Mouse (Mus musculus) lung, adult 18-20 months (tissue): ENCODE data around the gene Nebl.

ENCODE experiments used
- DNase-seq, 2 experiments: peaks; one replicate each; pipeline ENCODE4 v3.0.0; 2022; ENCODE audit warnings: mixed read lengths in 2 of 2

Nebl gene

GRCm38 (mm10) chr2:17610259-17610658 is 121.0 kb downstream of the Nebl start:
- peak in 1 of 2 experiments; percentile 40 for DNase-seq

- no peak for DNase-seq
Observed at GRCm38 (mm10) chr2:17603573-17603972, 127.7 kb downstream of the Nebl start.

DNA sequence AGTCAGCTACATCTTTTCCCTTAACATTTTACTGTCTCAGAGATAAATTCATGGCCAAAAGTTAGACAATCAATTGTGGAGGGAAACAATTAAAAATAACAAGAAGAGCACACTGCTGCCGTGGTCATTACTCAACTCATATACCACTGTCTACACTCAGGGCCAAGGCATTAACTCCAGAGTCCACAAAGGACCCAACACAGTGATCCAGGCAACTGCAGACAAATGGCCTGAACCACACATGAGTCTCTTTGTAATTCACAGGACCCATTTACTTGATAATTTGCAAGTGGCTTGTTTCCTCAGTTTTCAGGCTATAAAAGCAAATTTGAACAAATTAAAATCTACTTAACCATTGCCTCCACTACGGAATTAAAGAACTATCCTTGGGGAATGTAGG is 130.6 kb downstream of the Nebl start:
- no peak for DNase-seq

GRCm38 (mm10) chr2:17599860-17600259 is 131.4 kb downstream of the Nebl start:
- DNase-seq, result no peak

DNA sequence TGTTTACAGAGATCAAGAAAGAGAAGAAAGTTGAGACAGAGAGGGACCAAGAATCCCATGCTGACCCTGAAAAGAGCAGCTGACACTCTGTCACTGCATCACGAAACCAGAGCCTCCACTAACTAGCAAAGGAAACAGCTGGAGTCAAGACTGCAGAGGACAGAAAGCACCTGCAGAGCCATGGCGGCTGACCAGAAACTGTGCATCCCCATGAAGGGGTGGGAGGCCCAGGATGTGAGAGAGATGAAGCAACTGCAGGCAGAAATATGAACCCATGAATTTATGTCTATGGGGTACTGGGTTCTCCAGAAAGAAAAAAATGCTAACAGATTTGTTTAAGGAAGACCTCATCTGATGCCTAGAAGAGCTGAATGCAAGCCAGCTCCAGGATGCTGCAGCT is 133.3 kb downstream of the Nebl start:
- DNase-seq, result no peak

GRCm38 (mm10) chr2:17589669-17590068 is 141.6 kb downstream of the Nebl start:
- DNase-seq, result no peak

GRCm38 (mm10) chr2:17585329-17585992 is 145.8 kb downstream of the Nebl start:
- no peak for DNase-seq

DNA sequence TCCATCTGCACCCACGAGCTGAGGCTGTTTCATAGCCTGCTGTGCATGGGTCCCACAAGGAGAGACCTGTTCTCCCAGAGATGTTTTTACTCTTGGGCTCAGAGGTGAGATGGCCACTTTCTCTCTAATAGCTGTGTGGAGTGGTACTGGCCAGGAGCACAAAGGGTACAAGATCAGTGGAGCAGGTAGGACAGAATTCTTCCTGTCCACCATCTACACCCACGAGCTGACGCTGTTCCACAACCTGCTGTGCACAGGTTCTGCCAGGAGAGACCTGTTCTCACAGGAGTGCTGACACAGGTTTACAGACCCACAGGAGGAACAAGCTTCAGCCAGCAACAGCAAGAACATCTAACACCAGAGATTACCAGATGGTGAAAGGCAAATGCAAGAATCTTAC is 155.6 kb downstream of the Nebl start:
- no peak for DNase-seq

DNA sequence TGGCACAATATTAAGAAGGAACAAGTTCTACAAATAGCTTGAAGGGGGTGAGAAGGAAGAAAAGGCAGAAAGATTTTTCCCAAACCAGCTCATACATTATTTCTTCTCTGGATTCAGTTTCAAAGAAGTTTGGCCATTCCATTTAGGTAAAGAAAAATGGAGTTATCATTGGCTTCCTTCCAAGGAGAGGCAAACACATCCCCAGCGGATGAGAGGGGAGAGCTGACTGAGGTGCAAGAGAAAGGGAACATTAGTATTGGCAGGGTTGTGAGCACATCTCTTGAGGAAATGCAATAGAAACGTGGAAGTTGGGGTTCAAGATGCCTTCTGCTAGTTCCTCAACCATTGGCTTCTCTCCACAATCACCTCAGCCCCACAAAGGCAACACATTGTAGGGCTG is 159.5 kb downstream of the Nebl start:
- no peak for DNase-seq

DNA sequence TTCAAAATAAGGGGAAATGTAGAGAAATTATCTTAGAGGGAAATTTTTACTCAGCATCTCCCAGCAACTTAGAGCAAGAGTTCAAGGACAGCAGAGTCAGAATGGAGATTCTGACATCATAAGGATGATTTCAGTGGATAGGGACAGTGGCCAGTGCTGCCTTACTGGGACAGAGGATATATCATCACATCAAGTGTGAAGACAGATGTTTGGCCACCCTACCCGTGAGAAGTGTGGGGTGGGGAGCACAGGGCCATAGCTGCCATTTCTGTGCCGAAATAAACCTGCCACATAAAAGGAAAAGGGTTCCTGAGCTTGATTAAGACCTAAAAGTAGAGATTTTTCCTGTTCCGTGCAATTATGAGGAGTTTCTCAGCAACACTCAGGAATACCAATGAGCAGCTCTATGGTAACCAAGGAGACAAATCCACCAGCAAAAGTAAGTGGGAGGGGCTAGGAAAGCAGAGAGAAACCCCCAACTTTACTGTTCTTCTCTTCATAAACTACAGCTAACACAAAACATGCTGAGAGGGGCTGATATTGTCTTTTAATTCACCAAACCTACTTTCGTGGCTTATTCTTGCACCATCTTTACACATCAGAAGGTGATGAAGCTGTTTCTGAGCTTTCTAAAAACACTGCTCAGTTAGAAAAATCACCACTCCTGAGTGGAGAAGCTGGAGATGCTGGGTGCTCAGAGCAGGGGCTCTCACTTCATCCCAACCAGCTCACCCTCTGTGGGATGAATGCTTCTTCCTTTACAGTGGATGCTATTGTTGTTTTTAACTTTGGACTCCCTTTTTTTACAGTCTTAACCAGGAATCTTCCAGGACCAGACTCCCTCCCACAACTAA is 172.1 kb downstream of the Nebl start:
- DNase-seq, result no peak

- no peak for DNase-seq
Observed at GRCm38 (mm10) chr2:17549895-17550558, 181.2 kb downstream of the Nebl start.

DNA sequence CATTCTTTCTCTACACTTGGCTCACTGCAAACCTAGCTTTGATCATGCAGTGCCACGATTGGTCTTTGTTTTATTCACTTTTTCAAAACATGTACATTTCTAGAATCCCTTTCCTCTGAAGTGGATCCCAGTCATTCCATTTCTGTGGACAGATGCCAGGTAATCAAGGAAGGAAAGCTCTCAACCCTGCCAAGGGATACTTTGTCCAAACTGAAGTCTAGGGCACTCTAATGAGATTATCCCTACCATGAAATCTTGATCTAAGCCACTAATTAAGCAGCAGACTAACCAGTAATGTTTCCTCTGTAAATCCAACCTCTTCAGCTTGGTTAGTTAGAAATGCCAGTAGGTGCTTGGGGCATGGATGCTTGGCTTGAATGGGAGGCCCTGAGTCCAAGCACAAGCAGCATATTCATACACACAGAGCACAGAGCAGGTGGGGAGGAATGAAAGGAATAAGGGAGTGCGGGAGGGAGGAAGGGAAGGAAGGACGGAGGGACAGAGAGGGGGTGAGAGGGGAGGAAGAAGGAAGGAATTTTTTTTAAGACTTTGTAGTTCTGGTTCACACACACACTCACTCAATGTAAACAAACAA is 184.8 kb downstream of the Nebl start:
- no peak for DNase-seq

DNA sequence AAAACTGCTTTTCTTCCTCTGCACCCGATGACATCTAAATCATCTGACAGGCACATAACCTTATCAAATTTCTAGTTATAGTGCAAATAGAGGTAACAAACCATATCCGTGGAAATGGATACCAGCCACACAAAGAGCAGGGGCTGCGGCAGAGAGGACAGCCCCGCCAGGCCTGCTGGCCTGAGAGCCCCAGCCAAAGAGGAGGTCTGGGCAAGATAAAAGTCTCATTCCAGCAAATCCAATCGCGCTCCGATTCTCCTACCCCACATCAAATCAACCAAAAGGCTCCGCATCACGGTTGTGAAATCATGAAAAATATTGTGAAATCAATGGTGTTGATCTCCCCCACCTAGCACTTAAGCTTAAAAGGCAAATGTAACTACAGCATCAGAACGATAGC is 191.5 kb downstream of the Nebl start:
- peak in 1 of 2 experiments; percentile 30 for DNase-seq

GRCm38 (mm10) chr2:17538493-17538892 is 192.8 kb downstream of the Nebl start:
- no peak for DNase-seq

GRCm38 (mm10) chr2:17531355-17532105 is 199.7 kb downstream of the Nebl start:
- DNase-seq, result no peak

DNA sequence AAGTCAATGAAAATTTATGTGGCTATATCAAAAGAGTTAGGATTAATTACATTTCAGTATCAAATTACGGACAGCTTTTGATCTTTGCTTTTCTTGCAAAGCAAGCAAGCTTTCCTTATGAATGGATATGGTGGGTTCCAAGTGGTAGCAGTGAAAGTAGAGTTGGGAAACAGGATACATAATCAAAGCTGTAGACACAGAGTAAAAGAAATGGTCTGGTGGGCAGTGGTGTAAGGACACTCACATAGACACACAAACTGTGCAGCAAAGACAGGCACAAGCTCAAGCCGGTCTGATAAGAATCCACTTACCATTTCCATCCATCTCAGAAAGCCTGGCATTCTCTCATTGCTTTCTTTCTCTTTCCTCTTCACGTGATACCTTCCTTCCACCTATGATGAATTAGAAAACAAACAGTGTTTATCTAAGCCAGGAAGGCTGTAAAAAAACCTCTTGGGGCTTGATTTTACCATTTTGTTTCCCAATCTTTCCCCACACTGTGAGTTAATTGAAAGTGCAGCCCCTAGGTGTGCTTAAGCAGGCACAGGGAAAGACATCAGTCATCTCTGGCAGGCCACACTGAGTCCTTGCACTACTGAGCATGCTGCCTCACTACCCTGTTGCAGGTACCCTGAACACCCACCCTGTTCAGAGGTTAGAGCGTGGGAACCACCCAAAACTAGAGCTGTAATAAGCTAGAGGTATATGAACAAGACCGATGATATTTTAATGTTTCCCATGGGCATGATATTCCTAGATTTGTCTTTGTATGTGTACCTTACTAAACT is 205.3 kb downstream of the Nebl start:
- no peak for DNase-seq

- no peak for DNase-seq
Observed at GRCm38 (mm10) chr2:17525211-17525610, 206.1 kb downstream of the Nebl start.

DNA sequence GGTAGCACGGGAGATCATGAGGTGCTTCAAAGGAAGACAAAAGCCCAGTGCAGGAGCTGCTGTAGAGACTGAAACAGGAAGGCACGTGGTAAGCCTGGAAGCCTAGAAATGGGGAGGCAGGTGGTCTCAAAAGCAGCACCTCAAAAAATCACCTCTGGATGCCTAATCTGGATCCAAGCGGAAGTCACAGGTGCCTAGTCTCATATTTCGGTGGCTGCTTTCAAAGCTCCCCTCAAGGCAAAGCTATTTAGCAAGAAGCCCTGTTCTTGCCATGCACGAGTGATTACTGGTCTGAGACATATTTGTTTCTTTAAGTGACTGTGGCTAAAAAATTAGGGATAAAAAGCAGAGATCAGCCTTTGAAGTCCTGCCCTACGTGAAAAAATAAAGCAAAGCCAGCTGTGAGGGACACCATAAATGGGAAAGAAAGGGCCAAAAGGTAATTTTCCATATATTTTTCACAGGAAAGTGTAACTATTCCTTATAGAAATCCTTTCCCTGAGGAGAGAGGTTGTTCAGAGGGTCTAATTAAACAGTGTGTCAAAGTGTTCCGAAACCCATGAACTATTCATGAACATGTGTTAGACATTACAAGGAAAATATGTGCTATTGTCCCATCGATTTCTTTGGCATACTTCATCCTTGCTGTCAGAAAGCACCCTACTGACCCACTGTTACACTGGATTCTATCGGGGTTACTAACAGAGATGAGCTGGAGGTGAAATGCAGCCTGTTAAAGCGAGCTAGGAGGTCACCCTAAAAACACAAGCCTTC is 206.9 kb downstream of the Nebl start:
- DNase-seq, result no peak

DNA sequence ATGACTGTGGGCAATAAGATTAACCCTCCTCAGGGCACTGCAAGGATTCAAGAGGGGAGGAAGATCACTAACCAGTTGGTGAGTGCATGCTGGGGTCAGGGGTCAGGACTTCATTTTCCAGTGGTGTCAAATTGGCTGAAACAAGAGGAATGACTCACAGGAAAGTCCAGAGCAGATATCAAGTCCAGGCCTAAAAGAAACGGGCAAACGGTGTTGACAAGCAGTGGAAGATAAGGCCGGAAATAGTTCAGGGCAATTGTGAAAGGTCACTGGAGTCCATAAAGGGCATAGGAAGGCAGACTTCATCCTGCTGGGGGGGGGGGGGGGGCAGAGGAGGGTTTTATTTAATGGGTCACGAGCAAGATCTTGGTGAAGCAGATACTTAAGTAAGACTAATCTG is 207.5 kb downstream of the Nebl start:
- DNase-seq, result no peak

- DNase-seq, result no peak
Observed at GRCm38 (mm10) chr2:17515686-17516085, 215.6 kb downstream of the Nebl start.

- no peak for DNase-seq
Observed at GRCm38 (mm10) chr2:17514765-17515164, 216.5 kb downstream of the Nebl start.
